Mouse (Mus musculus) CH12.LX (cell line): ENCODE results near the gene Rpusd4.

Experiments
- MEF2A ChIP-seq: IDR thresholded peaks from 2 replicates; pipeline ENCODE4 v1.6.1; 2014; ENCODE audit warnings: low read depth, mild to moderate bottlenecking, inconsistent platforms, low read length, improper control_type of control experiment, borderline replicate concordance
- TCF12 ChIP-seq: IDR thresholded peaks from 2 replicates; pipeline ENCODE4 v1.6.1; 2014; ENCODE audit warnings: low read depth, mild to moderate bottlenecking, inconsistent platforms, low read length, improper control_type of control experiment

GRCm38 (mm10) chr9:35257365-35257764, 10.3 kb upstream of the Rpusd4 start:
- no peak for TF ChIP-seq TCF12
- TF ChIP-seq MEF2A = no peak
